Mouse (Mus musculus) heart, embryonic 13.5 days (tissue): ENCODE measurements at regions not wholly inside any gene's neighbourhood (a gene's known extent, or its start where the extent isn't known, plus 50 kb on each side); places are given as distances from the start of the nearest gene placed in this dataset.

ENCODE experiments used
- ATAC-seq: fragments of 200-750 bp; cut with Nextera tagmentation; 2 replicates; pipeline ENCODE4 v1.8.0; 2017; ENCODE audit warnings: moderate TSS enrichment; ENCODE audit not compliant: insufficient number of reproducible peaks, low FRiP score, low TSS enrichment; ENCODE audit errors: extremely low read depth
- H3K27ac ChIP-seq: fragments of 300-500 bp; sonication (generic); replicated peaks from 2 replicates; pipeline ENCODE4 v1.5.1; 2015; ENCODE audit warnings: moderate library complexity, mild to moderate bottlenecking, inconsistent platforms
- H3K27me3 ChIP-seq: fragments of 300-500 bp; sonication (generic); replicated peaks from 2 replicates; pipeline ENCODE4 v1.6.1; 2015; ENCODE audit warnings: mild to moderate bottlenecking, inconsistent platforms
- H3K36me3 ChIP-seq: fragments of 300-500 bp; sonication (generic); 2 replicates; pipeline ENCODE4 v1.6.1; 2015; ENCODE audit warnings: mild to moderate bottlenecking, inconsistent platforms
- H3K4me1 ChIP-seq: fragments of 300-500 bp; sonication (generic); 2 replicates; pipeline ENCODE4 v1.6.1; 2015; ENCODE audit warnings: inconsistent platforms
- H3K4me2 ChIP-seq: fragments of 300-500 bp; sonication (generic); 2 replicates; pipeline ENCODE4 v1.6.1; 2015; ENCODE audit warnings: inconsistent platforms, mild to moderate bottlenecking, moderate library complexity
- H3K4me3 ChIP-seq: fragments of 300-500 bp; sonication (generic); 2 replicates; pipeline ENCODE4 v1.5.1; 2015; ENCODE audit warnings: moderate library complexity, mild to moderate bottlenecking, inconsistent platforms
- H3K9ac ChIP-seq: fragments of 300-500 bp; sonication (generic); 2 replicates; pipeline ENCODE4 v1.6.1; 2015; ENCODE audit warnings: inconsistent platforms, mild to moderate bottlenecking, moderate library complexity
- H3K9me3 ChIP-seq: fragments of 300-500 bp; sonication (generic); 2 replicates; pipeline ENCODE4 v1.6.1; 2016; ENCODE audit warnings: inconsistent platforms
- WGBS: fragments of 180-500 bp; shearing (Covaris S2); methylation state at CpG from one replicate; pipeline ENCODE4 v1.1.7; 2015; ENCODE audit warnings: mixed read lengths; 5-methylcytosine and 5-hydroxymethylcytosine counted together

DNA sequence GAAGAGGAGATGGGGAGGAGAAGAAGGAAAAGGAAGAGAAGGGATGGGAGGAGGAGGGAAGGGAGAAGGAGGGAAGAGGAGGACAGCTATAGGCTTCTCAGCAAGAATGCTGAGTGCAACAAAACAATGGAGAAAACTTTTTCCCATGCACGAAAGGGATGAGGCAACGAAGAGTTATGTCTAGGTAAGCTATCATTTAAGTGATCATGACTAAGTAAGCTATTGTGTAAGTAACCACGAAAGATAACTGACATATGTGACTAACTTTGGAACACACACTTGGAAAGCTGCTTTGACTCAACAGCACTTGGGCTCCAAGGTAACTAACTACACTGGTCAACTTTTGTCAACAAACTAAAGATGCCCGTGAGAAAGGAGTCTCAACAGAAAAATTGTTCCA is 50.9 kb upstream of the Fstl1 start:
- no peaks in the 10 kb centered on the region for H3K36me3 ChIP-seq
- no peak overlapping the region for H3K27ac ChIP-seq
- H3K4me3 ChIP-seq = no peak overlapping the region
- 78% methylated on average over 4 of the region's 4 CpGs for WGBS
- peaks cover 42% of the 10 kb centered on the region for H3K4me1 ChIP-seq
- no peak overlapping the region for H3K9ac ChIP-seq
- no peak for ATAC-seq
- H3K9me3 ChIP-seq = no peaks in the 10 kb centered on the region
- H3K4me2 ChIP-seq = no peak overlapping the region
- no peaks in the 10 kb centered on the region for H3K27me3 ChIP-seq

DNA sequence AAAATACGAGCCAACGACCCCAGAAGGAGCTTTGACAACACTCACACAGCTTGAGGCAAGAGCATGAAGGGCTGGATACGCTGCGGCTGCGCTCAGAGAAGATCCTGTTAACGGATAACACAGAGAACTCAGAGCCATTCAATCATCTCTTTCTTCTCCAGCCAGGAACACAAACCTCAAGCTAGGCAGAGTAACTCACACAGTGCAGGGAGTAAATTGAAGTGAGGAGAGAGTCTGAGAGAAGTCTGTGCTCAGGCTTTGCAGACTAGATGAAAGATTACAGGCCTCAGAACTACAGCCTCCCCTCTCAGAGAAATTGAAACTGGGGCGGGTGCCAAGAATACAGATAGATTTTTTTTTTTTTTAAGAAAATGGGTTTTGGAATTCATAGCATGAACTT is 60.9 kb upstream of the Ndufb4 start:
- Histone ChIP-seq H3K9me3 (no peaks in the 10 kb centered on the region), H3K27me3 (no peaks in the 10 kb centered on the region), H3K9ac (no peak overlapping the region), H3K36me3 (no peaks in the 10 kb centered on the region), H3K27ac (peak overlapping the region; percentile 68), H3K4me2 (0 out of 2 replicates have a peak overlapping the region, but pooled peaks have one; percentile 7), H3K4me3 (no peak overlapping the region), H3K4me1 (peaks cover 18% of the 10 kb centered on the region)
- ATAC-seq = no peak
- WGBS = 42% methylated on average over 7 of the region's 7 CpGs

DNA sequence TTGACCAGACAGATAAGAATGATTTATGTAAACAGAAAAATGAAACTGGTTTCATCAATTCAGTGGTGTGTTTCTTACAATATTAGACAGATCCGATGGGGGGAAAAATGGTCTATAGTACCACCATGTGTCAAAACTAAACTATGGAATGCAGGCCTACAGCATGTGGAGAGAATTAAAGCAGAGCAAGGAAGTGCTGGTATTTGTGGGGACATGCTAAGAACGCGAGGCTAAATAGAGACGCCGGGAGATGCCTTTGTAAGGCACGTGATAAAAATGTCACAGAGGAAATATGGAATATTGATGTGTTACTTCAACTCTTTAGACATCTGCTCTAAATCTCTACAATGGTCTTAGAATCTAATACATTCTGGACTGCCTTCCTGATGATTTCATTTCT is 60.0 kb upstream of the Ndufb4 start:
- Histone ChIP-seq H3K27me3 (no peaks in the 10 kb centered on the region), H3K4me2 (no peak overlapping the region), H3K4me1 (peaks cover 18% of the 10 kb centered on the region), H3K9me3 (no peaks in the 10 kb centered on the region), H3K9ac (no peak overlapping the region), H3K36me3 (no peaks in the 10 kb centered on the region), H3K27ac (no peak overlapping the region), H3K4me3 (no peak overlapping the region)
- no peak for ATAC-seq
- 53% methylated on average over 6 of the region's 6 CpGs for WGBS

DNA sequence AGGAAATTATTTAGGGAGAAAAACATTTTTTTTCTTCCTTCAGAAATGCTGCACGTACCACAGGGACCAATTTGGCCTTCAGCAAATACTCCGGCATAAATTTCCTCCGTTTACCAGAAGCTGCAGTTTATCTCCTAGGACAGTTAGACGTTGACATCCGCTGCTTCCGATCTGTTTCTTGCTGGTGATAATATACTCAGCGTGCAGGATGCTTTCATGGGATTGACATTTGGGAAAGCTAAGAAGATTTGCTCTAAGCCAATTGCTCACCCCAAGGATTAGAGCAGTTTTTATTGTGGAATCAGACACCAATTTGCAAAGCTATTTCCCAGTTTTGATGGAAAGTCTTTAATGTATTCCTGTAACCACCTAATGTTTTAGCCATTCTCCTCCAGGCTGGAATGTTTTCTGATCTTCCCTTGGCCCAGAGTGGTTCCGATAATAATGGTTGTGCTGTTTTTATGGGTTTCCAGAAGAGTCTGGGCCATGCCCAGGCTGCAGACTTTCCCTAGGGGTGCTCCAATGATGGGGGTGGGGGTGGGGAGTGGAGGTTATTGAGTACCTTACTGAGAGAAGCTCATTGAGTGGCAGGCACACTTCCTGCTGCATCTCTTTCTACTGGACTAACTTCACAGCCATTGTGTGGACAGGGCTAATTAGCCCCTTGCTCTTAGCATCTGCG is 52.1 kb upstream of the Ndufb4 start:
- H3K4me2 ChIP-seq = no peak overlapping the region
- WGBS = 55% methylated on average over 9 of the region's 9 CpGs

GRCm38 (mm10) chr16:37705209-37705608 is 51.0 kb upstream of the Ndufb4 start:
- no peak overlapping the region for H3K4me2 ChIP-seq
- no peak overlapping the region for H3K4me3 ChIP-seq
- ATAC-seq = no peak
- H3K36me3 ChIP-seq = no peaks in the 10 kb centered on the region
- 0 out of 2 replicates have a peak overlapping the region, but pooled peaks have one; percentile 24 for H3K27ac ChIP-seq
- H3K4me1 ChIP-seq = peaks cover 26% of the 10 kb centered on the region
- H3K9ac ChIP-seq = no peak overlapping the region
- no peaks in the 10 kb centered on the region for H3K9me3 ChIP-seq
- no peaks in the 10 kb centered on the region for H3K27me3 ChIP-seq
- 51% methylated on average over 5 of the region's 5 CpGs for WGBS

More for the DNA sequence above, 52.1 kb upstream of the Ndufb4 start:
- no peaks in the 10 kb centered on the region for H3K27me3 ChIP-seq
- peaks cover 26% of the 10 kb centered on the region for H3K4me1 ChIP-seq
- no peaks in the 10 kb centered on the region for H3K9me3 ChIP-seq
- no peak overlapping the region for H3K4me3 ChIP-seq
- H3K27ac ChIP-seq = no peak overlapping the region
- no peak overlapping the region for H3K9ac ChIP-seq
- no peak for ATAC-seq
- no peaks in the 10 kb centered on the region for H3K36me3 ChIP-seq

GRCm38 (mm10) chr16:37704461-37705155 is 50.4 kb upstream of the Ndufb4 start:
- Histone ChIP-seq H3K4me3 (no peak overlapping the region), H3K4me1 (peaks cover 26% of the 10 kb centered on the region), H3K9ac (no peak overlapping the region), H3K4me2 (no peak overlapping the region), H3K36me3 (no peaks in the 10 kb centered on the region), H3K27ac (no peak overlapping the region), H3K27me3 (no peaks in the 10 kb centered on the region), H3K9me3 (no peaks in the 10 kb centered on the region)
- no peak for ATAC-seq
- 61% methylated on average over 9 of the region's 9 CpGs for WGBS
